Mouse (Mus musculus) stomach, postnatal 0 days (tissue): ENCODE measurements around the gene Slc9a1. TPM values are rescaled to one million over a fixed set of nuclear protein-coding genes. Genes with fewer than 3 reads are reported as not detected.

Experiments
- ATAC-seq: fragments of 200-750 bp; cut with Nextera tagmentation; 2 replicates; pipeline ENCODE4 v1.8.0; 2017; ENCODE audit not compliant: low FRiP score, low TSS enrichment
- DNase-seq: peaks from one replicate; pipeline ENCODE4 v3.0.0-alpha.2; 2016; ENCODE audit warnings: low spot score
- H3K27ac ChIP-seq: fragments of 300-500 bp; sonication (generic); replicated peaks from 2 replicates; pipeline ENCODE4 v1.5.1; 2014; ENCODE audit warnings: mild to moderate bottlenecking, control low read depth
- H3K27me3 ChIP-seq: fragments of 300-500 bp; sonication (generic); 2 replicates; pipeline ENCODE4 v1.6.1; 2014; ENCODE audit warnings: low read length; ENCODE audit not compliant: control insufficient read depth, insufficient read depth
- H3K36me3 ChIP-seq: fragments of 300-500 bp; sonication (generic); 2 replicates; pipeline ENCODE4 v1.6.1; 2014; ENCODE audit warnings: low read length, mixed read lengths; ENCODE audit not compliant: control insufficient read depth, insufficient read depth
- H3K4me1 ChIP-seq: fragments of 300-500 bp; sonication (generic); replicated peaks from 2 replicates; pipeline ENCODE4 v1.6.1; 2014; ENCODE audit warnings: antibody characterized with exemption; ENCODE audit not compliant: control insufficient read depth, insufficient read depth
- H3K4me2 ChIP-seq: fragments of 300-500 bp; sonication (generic); replicated peaks from 2 replicates; pipeline ENCODE4 v1.6.1; 2014; ENCODE audit warnings: low read depth, mild to moderate bottlenecking, control low read depth, moderate library complexity
- H3K4me3 ChIP-seq: fragments of 300-500 bp; sonication (generic); 2 replicates; pipeline ENCODE4 v1.5.1; 2014; ENCODE audit warnings: low read depth, low read length, control low read depth
- H3K9ac ChIP-seq: fragments of 300-500 bp; sonication (generic); 2 replicates; pipeline ENCODE4 v1.6.1; 2014; ENCODE audit warnings: mild to moderate bottlenecking, low read length, control low read depth, mixed read lengths
- H3K9me3 ChIP-seq: fragments of 300-500 bp; sonication (generic); 2 replicates; pipeline ENCODE4 v1.6.1; 2016; ENCODE audit warnings: low read length; ENCODE audit not compliant: control insufficient read depth
- CTCF ChIP-seq: IDR thresholded peaks from 2 replicates; pipeline ENCODE4 v1.5.1; 2016; ENCODE audit warnings: antibody characterized with exemption, low read depth, mild to moderate bottlenecking, moderate library complexity
- EP300 ChIP-seq: optimal IDR thresholded peaks from 2 replicates; pipeline ENCODE3; 2016; ENCODE audit warnings: antibody characterized with exemption
- WGBS: fragments of 180-500 bp; shearing (Covaris S2); extraction: QIAGEN DNeasy Blood & Tissue Kit; methylation state at CpG from one replicate; pipeline ENCODE4 v1.1.7; 2014; 5-methylcytosine and 5-hydroxymethylcytosine counted together
- polyA plus RNA-seq: library from polyadenylated mRNA; unstranded; fragments of >200 nt; fragmentation: Nextera tagmentation; extraction: Ambion mirVana; gene quantifications from 2 replicates; pipeline ENCODE4 v1.2.1, GENCODE M21; 2015

Slc9a1 gene
- polyA plus RNA-seq, 1 experiment from 2014 or later = 6.0 TPM

GRCm38 (mm10) chr4:133449726-133450125 lies 80.2 kb downstream of the Slc9a1 start:
- peak; percentile 60 for DNase-seq
- peak; percentile 88 for TF ChIP-seq CTCF
- no peak for TF ChIP-seq EP300
- H3K9ac ChIP-seq = no peak overlapping the region
- no peaks in the 10 kb centered on the region for H3K36me3 ChIP-seq
- 16% methylated on average over 13 of the region's 13 CpGs for WGBS
- H3K9me3 ChIP-seq = no peaks in the 10 kb centered on the region
- no peak for ATAC-seq
- no peak overlapping the region for H3K27ac ChIP-seq
- H3K4me3 ChIP-seq = no peak overlapping the region
- no peaks in the 10 kb centered on the region for H3K4me1 ChIP-seq
- no peaks in the 10 kb centered on the region for H3K27me3 ChIP-seq
- H3K4me2 ChIP-seq = no peak overlapping the region

- peak; percentile 98 for TF ChIP-seq CTCF
- no peak for TF ChIP-seq EP300
- ATAC-seq = no peak
- no peaks in the 10 kb centered on the region for H3K4me1 ChIP-seq
- H3K4me3 ChIP-seq = no peak overlapping the region
- no peaks in the 10 kb centered on the region for H3K9me3 ChIP-seq
- H3K27me3 ChIP-seq = no peaks in the 10 kb centered on the region
- H3K36me3 ChIP-seq = no peaks in the 10 kb centered on the region
- no peak overlapping the region for H3K27ac ChIP-seq
- peak; percentile 88 for DNase-seq
- WGBS = 6% methylated on average over 10 of the region's 10 CpGs
- H3K9ac ChIP-seq = no peak overlapping the region
- H3K4me2 ChIP-seq = no peak overlapping the region
These were observed 82.0 kb downstream of the Slc9a1 start for GRCm38 (mm10) chr4:133451536-133451935.

- Histone ChIP-seq H3K4me2 (no peak overlapping the region), H3K9me3 (no peaks in the 10 kb centered on the region), H3K4me3 (no peak overlapping the region), H3K9ac (no peak overlapping the region), H3K4me1 (no peaks in the 10 kb centered on the region), H3K27ac (no peak overlapping the region), H3K27me3 (no peaks in the 10 kb centered on the region), H3K36me3 (no peaks in the 10 kb centered on the region)
- WGBS = 75% methylated on average over 7 of the region's 7 CpGs
- no peak for ATAC-seq
- TF ChIP-seq CTCF = no peak
- TF ChIP-seq EP300 = no peak
- DNase-seq = no peak
These were observed 82.9 kb downstream of the Slc9a1 start for GRCm38 (mm10) chr4:133452433-133452832.

GRCm38 (mm10) chr4:133458044-133458443 lies 88.5 kb downstream of the Slc9a1 start:
- H3K9ac ChIP-seq = no peak overlapping the region

GRCm38 (mm10) chr4:133460006-133460405 lies 90.5 kb downstream of the Slc9a1 start:
- DNase-seq (no peak), ATAC-seq (no peak)
- 86% methylated on average over 1 of the region's 1 CpGs for WGBS
- Histone ChIP-seq H3K36me3 (no peaks in the 10 kb centered on the region), H3K4me3 (no peak overlapping the region), H3K9ac (no peak overlapping the region), H3K27me3 (no peaks in the 10 kb centered on the region), H3K9me3 (no peaks in the 10 kb centered on the region), H3K4me2 (no peak overlapping the region), H3K27ac (no peak overlapping the region), H3K4me1 (no peaks in the 10 kb centered on the region)
- TF ChIP-seq CTCF = no peak
- TF ChIP-seq EP300 = no peak

More at GRCm38 (mm10) chr4:133458044-133458443, 88.5 kb downstream of the Slc9a1 start:
- Histone ChIP-seq H3K4me3 (no peak overlapping the region), H3K27me3 (no peaks in the 10 kb centered on the region), H3K9me3 (no peaks in the 10 kb centered on the region), H3K4me1 (no peaks in the 10 kb centered on the region), H3K36me3 (no peaks in the 10 kb centered on the region), H3K27ac (no peak overlapping the region), H3K4me2 (no peak overlapping the region)
- WGBS = 56% methylated on average over 3 of the region's 3 CpGs
- ATAC-seq (no peak; the same call in 1 of the 2 replicates), DNase-seq (no peak)
- peak; percentile 38 for TF ChIP-seq CTCF
- TF ChIP-seq EP300 = no peak

GRCm38 (mm10) chr4:133460796-133461325 lies 91.4 kb downstream of the Slc9a1 start:
- 58% methylated on average over 5 of the region's 5 CpGs for WGBS
- H3K4me3 ChIP-seq = no peak overlapping the region
- H3K27ac ChIP-seq = no peak overlapping the region
- H3K4me1 ChIP-seq = no peaks in the 10 kb centered on the region
- no peak for DNase-seq
- H3K27me3 ChIP-seq = no peaks in the 10 kb centered on the region
- TF ChIP-seq CTCF (0 out of 2 replicates have a peak, but pooled peaks have one; percentile 5), EP300 (no peak)
- no peak overlapping the region for H3K4me2 ChIP-seq
- ATAC-seq = no peak; the same call in 1 of the 2 replicates
- no peaks in the 10 kb centered on the region for H3K9me3 ChIP-seq
- H3K36me3 ChIP-seq = no peaks in the 10 kb centered on the region
- H3K9ac ChIP-seq = no peak overlapping the region
